Mouse (Mus musculus) olfactory bulb, adult 2 months (tissue): Measurements from ENCODE around the gene Pklr.

Source experiments
- CTCF ChIP-seq: fragments of 200-500 bp; IDR thresholded peaks from 2 replicates; pipeline ENCODE4 v1.5.1; 2012; ENCODE audit warnings: low read depth, mild to moderate bottlenecking, low read length, moderate library complexity; ENCODE audit not compliant: insufficient read depth
- POLR2A ChIP-seq: fragments of 200-500 bp; IDR thresholded peaks from 2 replicates; pipeline ENCODE4 v1.6.1; 2012; ENCODE audit warnings: mild to moderate bottlenecking, low read depth, low read length, moderate library complexity; ENCODE audit not compliant: insufficient read depth

GRCm38 (mm10) chr3:89178107-89178385, 42.1 kb downstream of the Pklr start:
- TF ChIP-seq POLR2A (no peak), CTCF (no peak)
